Mouse (Mus musculus) forebrain, embryonic 14.5 days (tissue): ENCODE data around the gene Tmem207. TPM values are rescaled to one million over a fixed set of nuclear protein-coding genes. Genes with fewer than 3 reads are reported as not detected.

Experiments used
- ATAC-seq: fragments of 200-750 bp; cut with Nextera tagmentation; 2 replicates; pipeline ENCODE4 v1.8.0; 2017; ENCODE audit warnings: mild to moderate bottlenecking, moderate library complexity
- DNase-seq: peaks from one replicate; pipeline ENCODE4 v3.0.0-alpha.2; 2015; ENCODE audit warnings: low spot score
- H3K27ac ChIP-seq: fragments of 300-500 bp; sonication (generic); 2 replicates; pipeline ENCODE4 v1.5.1; 2014; ENCODE audit warnings: low read depth, mild to moderate bottlenecking, control low read depth, low read length, moderate library complexity
- H3K27me3 ChIP-seq: fragments of 300-500 bp; sonication (generic); replicated peaks from 2 replicates; pipeline ENCODE4 v1.6.1; 2014; ENCODE audit warnings: low read length, control low read depth, mixed read lengths; ENCODE audit not compliant: control insufficient read depth, insufficient read depth
- H3K36me3 ChIP-seq: fragments of 300-500 bp; sonication (generic); 2 replicates; pipeline ENCODE4 v1.6.1; 2014; ENCODE audit warnings: low read length, control low read depth; ENCODE audit not compliant: control insufficient read depth, insufficient read depth
- H3K4me1 ChIP-seq: fragments of 300-500 bp; sonication (generic); 2 replicates; pipeline ENCODE4 v1.6.1; 2014; ENCODE audit warnings: antibody characterized with exemption, low read length, control low read depth; ENCODE audit not compliant: control insufficient read depth, insufficient read depth
- H3K4me2 ChIP-seq: fragments of 300-500 bp; sonication (generic); 2 replicates; pipeline ENCODE4 v1.6.1; 2014; ENCODE audit warnings: mild to moderate bottlenecking, control low read depth, low read length
- H3K4me3 ChIP-seq: fragments of 300-500 bp; sonication (generic); 2 replicates; pipeline ENCODE4 v1.5.1; 2014; ENCODE audit warnings: low read depth, low read length, control low read depth
- H3K9ac ChIP-seq: fragments of 300-500 bp; sonication (generic); 2 replicates; pipeline ENCODE4 v1.6.1; 2014; ENCODE audit warnings: mild to moderate bottlenecking, low read length, control low read depth, moderate library complexity
- H3K9me3 ChIP-seq: fragments of 300-500 bp; sonication (generic); replicated peaks from 2 replicates; pipeline ENCODE4 v1.6.1; 2016; ENCODE audit warnings: low read length, control low read depth, mixed read lengths; ENCODE audit not compliant: control insufficient read depth
- WGBS: fragments of 180-500 bp; shearing (Covaris S2); extraction: QIAGEN DNeasy Blood & Tissue Kit; methylation state at CpG from one replicate; pipeline ENCODE4 v1.1.7; 2014; 5-methylcytosine and 5-hydroxymethylcytosine counted together
- polyA plus RNA-seq: library from polyadenylated mRNA; unstranded; fragments of >200 nt; fragmentation: Nextera tagmentation; extraction: Ambion mirVana; gene quantifications from 2 replicates; pipeline ENCODE4 v1.2.1, GENCODE M21; 2014

The Tmem207 gene
- polyA plus RNA-seq, 1 experiment from 2014 or later = not detected

- H3K36me3 ChIP-seq = no peaks in the 10 kb centered on the region
- H3K27ac ChIP-seq = no peak overlapping the region
- no peaks in the 10 kb centered on the region for H3K9me3 ChIP-seq
- WGBS = 85% methylated on average over 1 of the region's 1 CpGs
- peak; percentile 46; the same call in 1 of the 2 replicates for ATAC-seq
- no peaks in the 10 kb centered on the region for H3K27me3 ChIP-seq
- no peak for DNase-seq
- H3K4me1 ChIP-seq = peaks cover 5% of the 10 kb centered on the region; the same call in 1 of the 2 replicates
- no peak overlapping the region for H3K4me2 ChIP-seq
- H3K4me3 ChIP-seq = no peak overlapping the region
- no peak overlapping the region for H3K9ac ChIP-seq
Measured at GRCm38 (mm10) chr16:26546879-26547206, 20.3 kb upstream of the Tmem207 start.

- H3K4me1 ChIP-seq = peaks cover 5% of the 10 kb centered on the region; the same call in 1 of the 2 replicates
- H3K4me2 ChIP-seq = no peak overlapping the region
- peak; percentile 40; the same call in 1 of the 2 replicates for ATAC-seq
- H3K36me3 ChIP-seq = no peaks in the 10 kb centered on the region
- H3K9ac ChIP-seq = no peak overlapping the region
- H3K9me3 ChIP-seq = no peaks in the 10 kb centered on the region
- WGBS = 14% methylated on average over 7 of the region's 7 CpGs
- no peak overlapping the region for H3K4me3 ChIP-seq
- H3K27me3 ChIP-seq = no peaks in the 10 kb centered on the region
- peak; percentile 25 for DNase-seq
- H3K27ac ChIP-seq = no peak overlapping the region
Measured at GRCm38 (mm10) chr16:26546170-26546878, 19.8 kb upstream of the Tmem207 start.

- Histone ChIP-seq H3K36me3 (no peaks in the 10 kb centered on the region), H3K4me1 (peaks cover 11% of the 10 kb centered on the region), H3K27me3 (no peaks in the 10 kb centered on the region), H3K4me2 (no peak overlapping the region), H3K9ac (no peak overlapping the region), H3K9me3 (no peaks in the 10 kb centered on the region), H3K4me3 (no peak overlapping the region), H3K27ac (no peak overlapping the region)
- DNase-seq = peak; percentile 48
- WGBS = 85% methylated on average over 1 of the region's 1 CpGs
- ATAC-seq = no peak
Measured at GRCm38 (mm10) chr16:26532287-26532686, 5.7 kb upstream of the Tmem207 start.

- H3K4me3 ChIP-seq = no peak overlapping the region
- H3K9me3 ChIP-seq = no peaks in the 10 kb centered on the region
- ATAC-seq (no peak), DNase-seq (no peak)
- 96% methylated on average over 1 of the region's 1 CpGs for WGBS
- H3K27me3 ChIP-seq = no peaks in the 10 kb centered on the region
- no peak overlapping the region for H3K9ac ChIP-seq
- no peak overlapping the region for H3K4me2 ChIP-seq
- no peaks in the 10 kb centered on the region for H3K36me3 ChIP-seq
- peaks cover 17% of the 10 kb centered on the region for H3K4me1 ChIP-seq
- no peak overlapping the region for H3K27ac ChIP-seq
Measured at GRCm38 (mm10) chr16:26530451-26530850, 3.9 kb upstream of the Tmem207 start.

GRCm38 (mm10) chr16:26527931-26528666 lies 1.5 kb upstream of the Tmem207 start:
- ATAC-seq = peak; percentile 95
- peak overlapping the region; percentile 26; the same call in 1 of the 2 replicates for H3K4me2 ChIP-seq
- WGBS = 18% methylated on average over 10 of the region's 10 CpGs

GRCm38 (mm10) chr16:26525832-26526231 lies 737 bp downstream of the Tmem207 start:
- no peaks in the 10 kb centered on the region for H3K9me3 ChIP-seq
- H3K27ac ChIP-seq = no peak overlapping the region
- H3K4me2 ChIP-seq = no peak overlapping the region
- H3K9ac ChIP-seq = no peak overlapping the region
- 37% methylated on average over 5 of the region's 5 CpGs for WGBS
- no peak overlapping the region for H3K4me3 ChIP-seq
- H3K27me3 ChIP-seq = no peaks in the 10 kb centered on the region
- peaks cover 17% of the 10 kb centered on the region for H3K4me1 ChIP-seq
- ATAC-seq (0 out of 2 replicates have a peak, but pooled peaks have one; percentile 13), DNase-seq (peak; percentile 45)
- H3K36me3 ChIP-seq = no peaks in the 10 kb centered on the region

More at GRCm38 (mm10) chr16:26527931-26528666, 1.5 kb upstream of the Tmem207 start:
- H3K4me1 ChIP-seq = peaks cover 17% of the 10 kb centered on the region
- no peaks in the 10 kb centered on the region for H3K9me3 ChIP-seq
- DNase-seq = peak; percentile 93
- H3K27me3 ChIP-seq = no peaks in the 10 kb centered on the region
- no peaks in the 10 kb centered on the region for H3K36me3 ChIP-seq
- H3K9ac ChIP-seq = no peak overlapping the region
- peak overlapping the region; percentile 55 for H3K27ac ChIP-seq
- no peak overlapping the region for H3K4me3 ChIP-seq

GRCm38 (mm10) chr16:26519596-26519995 lies 7.0 kb downstream of the Tmem207 start:
- no peak overlapping the region for H3K4me3 ChIP-seq
- H3K4me1 ChIP-seq = no peaks in the 10 kb centered on the region
- no peak overlapping the region for H3K9ac ChIP-seq
- ATAC-seq (no peak), DNase-seq (peak; percentile 25)
- no peaks in the 10 kb centered on the region for H3K27me3 ChIP-seq
- H3K36me3 ChIP-seq = no peaks in the 10 kb centered on the region
- no peaks in the 10 kb centered on the region for H3K9me3 ChIP-seq
- no peak overlapping the region for H3K4me2 ChIP-seq
- H3K27ac ChIP-seq = no peak overlapping the region
- 58% methylated on average over 2 of the region's 2 CpGs for WGBS

- 87% methylated on average over 4 of the region's 4 CpGs for WGBS
- no peak for ATAC-seq
Measured at GRCm38 (mm10) chr16:26504961-26505360, 21.6 kb downstream of the Tmem207 start.

GRCm38 (mm10) chr16:26500738-26501137 lies 25.8 kb downstream of the Tmem207 start:
- no peaks in the 10 kb centered on the region for H3K27me3 ChIP-seq
- no peak overlapping the region for H3K4me3 ChIP-seq
- no peaks in the 10 kb centered on the region for H3K4me1 ChIP-seq
- H3K9ac ChIP-seq = no peak overlapping the region
- no peak overlapping the region for H3K27ac ChIP-seq
- no peaks in the 10 kb centered on the region for H3K36me3 ChIP-seq
- ATAC-seq (no peak), DNase-seq (no peak)
- no peaks in the 10 kb centered on the region for H3K9me3 ChIP-seq
- 85% methylated on average over 3 of the region's 3 CpGs for WGBS
- H3K4me2 ChIP-seq = no peak overlapping the region

More at GRCm38 (mm10) chr16:26504961-26505360, 21.6 kb downstream of the Tmem207 start:
- Histone ChIP-seq H3K4me3 (no peak overlapping the region), H3K4me2 (no peak overlapping the region), H3K4me1 (no peaks in the 10 kb centered on the region), H3K9me3 (no peaks in the 10 kb centered on the region), H3K36me3 (no peaks in the 10 kb centered on the region), H3K9ac (no peak overlapping the region), H3K27me3 (no peaks in the 10 kb centered on the region), H3K27ac (no peak overlapping the region)
- no peak for DNase-seq
